Mouse (Mus musculus) heart, embryonic 12.5 days (tissue): ENCODE measurements around the gene Rubcnl. TPM values are rescaled to one million over a fixed set of nuclear protein-coding genes. Genes with fewer than 3 reads are reported as not detected.
A peak's percentile ranks its signal among the peaks of the same experiment; 100 is the strongest.

Experiments used
- ATAC-seq: fragments of 200-750 bp; cut with Nextera tagmentation; 2 replicates; pipeline ENCODE4 v1.8.0; 2017; ENCODE audit warnings: moderate TSS enrichment, moderate library complexity; ENCODE audit not compliant: insufficient number of reproducible peaks, low FRiP score
- H3K27ac ChIP-seq: fragments of 300-500 bp; sonication (generic); 2 replicates; pipeline ENCODE4 v1.5.1; 2016; ENCODE audit warnings: mild to moderate bottlenecking, moderate library complexity; ENCODE audit not compliant: poor library complexity, severe bottlenecking
- H3K27me3 ChIP-seq: fragments of 300-500 bp; sonication (generic); replicated peaks from 2 replicates; pipeline ENCODE4 v1.6.1; 2016; ENCODE audit warnings: mild to moderate bottlenecking, moderate library complexity
- H3K36me3 ChIP-seq: fragments of 300-500 bp; sonication (generic); 2 replicates; pipeline ENCODE4 v1.6.1; 2016; ENCODE audit warnings: mild to moderate bottlenecking, moderate library complexity
- H3K4me1 ChIP-seq: fragments of 300-500 bp; sonication (generic); replicated peaks from 2 replicates; pipeline ENCODE4 v1.6.1; 2016; ENCODE audit warnings: mild to moderate bottlenecking
- H3K4me2 ChIP-seq: fragments of 300-500 bp; sonication (generic); 2 replicates; pipeline ENCODE4 v1.6.1; 2016; ENCODE audit warnings: mild to moderate bottlenecking, moderate library complexity
- H3K4me3 ChIP-seq: fragments of 300-500 bp; sonication (generic); 2 replicates; pipeline ENCODE4 v1.5.1; 2016; ENCODE audit warnings: mild to moderate bottlenecking
- H3K9ac ChIP-seq: fragments of 300-500 bp; sonication (generic); 2 replicates; pipeline ENCODE4 v1.6.1; 2016; ENCODE audit warnings: mild to moderate bottlenecking, moderate library complexity
- H3K9me3 ChIP-seq: fragments of 300-500 bp; sonication (generic); replicated peaks from 2 replicates; pipeline ENCODE4 v1.6.1; 2016; ENCODE audit warnings: mild to moderate bottlenecking, moderate library complexity
- WGBS: fragments of 180-500 bp; shearing (Covaris S2); methylation state at CpG from one replicate; pipeline ENCODE4 v1.1.7; 2016; 5-methylcytosine and 5-hydroxymethylcytosine counted together
- polyA plus RNA-seq: library from polyadenylated mRNA; unstranded; fragments of >200 nt; fragmentation: Nextera tagmentation; extraction: Ambion mirVana; gene quantifications from 2 replicates; pipeline ENCODE4 v1.2.1, GENCODE M21; 2016

The Rubcnl gene
- polyA plus RNA-seq, 1 experiment from 2014 or later = 1.5 TPM

GRCm38 (mm10) chr14:74989909-74990308 is 25.9 kb upstream of the Rubcnl start:
- Histone ChIP-seq H3K4me1 (peaks cover 6% of the 10 kb centered on the region; the same call in 1 of the 2 replicates), H3K27me3 (no peaks in the 10 kb centered on the region), H3K4me2 (no peak overlapping the region), H3K27ac (no peak overlapping the region), H3K36me3 (no peaks in the 10 kb centered on the region), H3K9ac (no peak overlapping the region), H3K4me3 (no peak overlapping the region), H3K9me3 (no peaks in the 10 kb centered on the region)
- no peak for ATAC-seq
- 79% methylated on average over 4 of the region's 4 CpGs for WGBS

- no peak for ATAC-seq
- Histone ChIP-seq H3K4me2 (no peak overlapping the region), H3K36me3 (no peaks in the 10 kb centered on the region), H3K27me3 (no peaks in the 10 kb centered on the region), H3K27ac (no peak overlapping the region), H3K4me3 (no peak overlapping the region), H3K4me1 (peaks cover 4% of the 10 kb centered on the region; the same call in 1 of the 2 replicates), H3K9me3 (no peaks in the 10 kb centered on the region), H3K9ac (no peak overlapping the region)
- 8% methylated on average over 1 of the region's 1 CpGs for WGBS
Measured at GRCm38 (mm10) chr14:74990504-74990903, 25.3 kb upstream of the Rubcnl start.

- Histone ChIP-seq H3K9ac (no peak overlapping the region), H3K9me3 (no peaks in the 10 kb centered on the region), H3K4me2 (no peak overlapping the region), H3K27me3 (no peaks in the 10 kb centered on the region), H3K27ac (no peak overlapping the region), H3K4me1 (peaks cover 13% of the 10 kb centered on the region), H3K4me3 (no peak overlapping the region), H3K36me3 (no peaks in the 10 kb centered on the region)
- 57% methylated on average over 3 of the region's 3 CpGs for WGBS
- ATAC-seq = no peak
Measured at GRCm38 (mm10) chr14:74996556-74996955, 19.3 kb upstream of the Rubcnl start.

- Histone ChIP-seq H3K4me2 (no peak overlapping the region), H3K27ac (no peak overlapping the region), H3K27me3 (no peaks in the 10 kb centered on the region), H3K4me1 (peaks cover 13% of the 10 kb centered on the region), H3K36me3 (no peaks in the 10 kb centered on the region), H3K9ac (no peak overlapping the region), H3K4me3 (no peak overlapping the region), H3K9me3 (no peaks in the 10 kb centered on the region)
- no peak for ATAC-seq
- 83% methylated on average over 2 of the region's 2 CpGs for WGBS
Measured at GRCm38 (mm10) chr14:74997041-74997440, 18.8 kb upstream of the Rubcnl start.

- Histone ChIP-seq H3K9ac (no peak overlapping the region), H3K9me3 (no peaks in the 10 kb centered on the region), H3K27ac (no peak overlapping the region), H3K27me3 (no peaks in the 10 kb centered on the region), H3K4me3 (no peak overlapping the region), H3K4me1 (peaks cover 18% of the 10 kb centered on the region), H3K36me3 (no peaks in the 10 kb centered on the region), H3K4me2 (no peak overlapping the region)
- 72% methylated on average over 6 of the region's 6 CpGs for WGBS
- no peak for ATAC-seq
Measured at GRCm38 (mm10) chr14:75001364-75001763, 14.5 kb upstream of the Rubcnl start.

- Histone ChIP-seq H3K4me2 (no peak overlapping the region), H3K9ac (no peak overlapping the region), H3K27ac (no peak overlapping the region), H3K27me3 (no peaks in the 10 kb centered on the region), H3K9me3 (no peaks in the 10 kb centered on the region), H3K4me3 (no peak overlapping the region), H3K4me1 (peaks cover 5% of the 10 kb centered on the region; the same call in 1 of the 2 replicates), H3K36me3 (no peaks in the 10 kb centered on the region)
- 69% methylated on average over 3 of the region's 3 CpGs for WGBS
- no peak for ATAC-seq
Measured at GRCm38 (mm10) chr14:75003356-75003755, 12.5 kb upstream of the Rubcnl start.

GRCm38 (mm10) chr14:75005478-75006199 is 10.2 kb upstream of the Rubcnl start:
- peaks cover 5% of the 10 kb centered on the region; the same call in 1 of the 2 replicates for H3K4me1 ChIP-seq
- no peak overlapping the region for H3K27ac ChIP-seq
- H3K9me3 ChIP-seq = no peaks in the 10 kb centered on the region
- H3K4me3 ChIP-seq = no peak overlapping the region
- ATAC-seq = no peak
- WGBS = 70% methylated on average over 2 of the region's 2 CpGs
- no peaks in the 10 kb centered on the region for H3K27me3 ChIP-seq
- H3K4me2 ChIP-seq = no peak overlapping the region
- H3K9ac ChIP-seq = no peak overlapping the region
- no peaks in the 10 kb centered on the region for H3K36me3 ChIP-seq

- no peak overlapping the region for H3K4me2 ChIP-seq
- peaks cover 16% of the 10 kb centered on the region for H3K4me1 ChIP-seq
- no peak overlapping the region for H3K27ac ChIP-seq
- no peaks in the 10 kb centered on the region for H3K36me3 ChIP-seq
- H3K9ac ChIP-seq = no peak overlapping the region
- no peaks in the 10 kb centered on the region for H3K9me3 ChIP-seq
- H3K4me3 ChIP-seq = no peak overlapping the region
- ATAC-seq = no peak
- WGBS = 68% methylated on average over 4 of the region's 4 CpGs
- no peaks in the 10 kb centered on the region for H3K27me3 ChIP-seq
Measured at GRCm38 (mm10) chr14:75010346-75010745, 5.5 kb upstream of the Rubcnl start.

GRCm38 (mm10) chr14:75010986-75011655 is 4.7 kb upstream of the Rubcnl start:
- WGBS = 16% methylated on average over 8 of the region's 8 CpGs
- H3K4me1 ChIP-seq = peaks cover 10% of the 10 kb centered on the region
- H3K4me3 ChIP-seq = no peak overlapping the region
- H3K27me3 ChIP-seq = no peaks in the 10 kb centered on the region
- ATAC-seq = peak; percentile 36; the same call in 1 of the 2 replicates
- H3K27ac ChIP-seq = peak overlapping the region; percentile 23; the same call in 1 of the 2 replicates
- H3K4me2 ChIP-seq = no peak overlapping the region
- H3K9me3 ChIP-seq = no peaks in the 10 kb centered on the region
- H3K36me3 ChIP-seq = no peaks in the 10 kb centered on the region
- no peak overlapping the region for H3K9ac ChIP-seq

- Histone ChIP-seq H3K36me3 (no peaks in the 10 kb centered on the region), H3K27me3 (no peaks in the 10 kb centered on the region), H3K4me1 (peaks cover 23% of the 10 kb centered on the region), H3K9ac (peak overlapping the region; percentile 81; the same call in 1 of the 2 replicates), H3K4me2 (peak overlapping the region; percentile 95), H3K27ac (no peak overlapping the region), H3K9me3 (no peaks in the 10 kb centered on the region), H3K4me3 (peak overlapping the region; percentile 64)
- 74% methylated on average over 9 of the region's 9 CpGs for WGBS
- no peak for ATAC-seq
Measured at GRCm38 (mm10) chr14:75016715-75017020, 841 bp downstream of the Rubcnl start.

- Histone ChIP-seq H3K9ac (no peak overlapping the region), H3K27ac (no peak overlapping the region), H3K4me3 (no peak overlapping the region), H3K36me3 (no peaks in the 10 kb centered on the region), H3K9me3 (no peaks in the 10 kb centered on the region), H3K27me3 (no peaks in the 10 kb centered on the region), H3K4me2 (no peak overlapping the region), H3K4me1 (peaks cover 22% of the 10 kb centered on the region)
- WGBS = 82% methylated on average over 7 of the region's 7 CpGs
- no peak for ATAC-seq
Measured at GRCm38 (mm10) chr14:75017277-75017676, 1.4 kb downstream of the Rubcnl start.
